In the genomic region with DNA sequence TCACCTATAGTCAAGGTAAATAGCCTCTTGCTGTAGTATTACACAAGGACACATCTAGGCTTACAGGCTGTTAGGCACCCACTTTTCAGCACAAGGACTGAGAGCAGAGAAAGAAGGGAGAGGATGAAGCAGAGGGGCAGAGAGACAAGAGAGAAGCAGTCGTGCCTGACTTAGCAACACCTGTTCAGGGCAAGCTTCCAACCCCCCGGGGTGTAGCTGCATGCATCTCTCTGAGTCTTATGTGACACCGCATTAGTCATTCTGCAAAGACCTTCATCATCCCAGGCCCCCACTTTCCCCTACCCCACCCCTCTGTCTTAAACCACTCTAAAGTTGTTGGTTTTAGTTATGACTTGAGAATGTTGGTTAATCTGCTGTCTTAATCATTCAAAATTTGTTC, we compare ENCODE assay signal across 18 mouse cellular contexts.
"Had no signal": no experiment of that assay in that cellular context is flagged by ENCODE, and none has a peak within 500 bp of the region (broad histone marks: within the 10 kb centered on the region; RNA-seq: fewer than 3 reads in every experiment).

No protein-coding gene starts in this region.

- H3K27ac ChIP-seq: kidney, embryonic 15.5 days; liver, embryonic 13.5 days; midbrain, embryonic 13.5 days; neural tube, embryonic 12.5 days; neural tube, embryonic 15.5 days; stomach, postnatal 0 days had no signal

- H3K36me3 ChIP-seq: kidney, embryonic 15.5 days; liver, embryonic 13.5 days; midbrain, embryonic 13.5 days; neural tube, embryonic 12.5 days; neural tube, embryonic 15.5 days had no signal

- DNase-seq: kidney, adult 2 months; kidney, postnatal 10 days; kidney, postnatal 36 days; liver, embryonic 13.5 days; lung, adult 2 months; lung, postnatal 14 days; lung, postnatal 4 days; right cerebral cortex, adult 18-20 months; right cerebral cortex, postnatal 14 days; right cerebral cortex, postnatal 4 days; thymus, adult 2 months; thymus, postnatal 14 days; thymus, postnatal 4 days had no signal

- ATAC-seq: midbrain, embryonic 13.5 days had no signal

- H3K4me3 ChIP-seq: kidney, embryonic 15.5 days; liver, embryonic 13.5 days; midbrain, embryonic 13.5 days; neural tube, embryonic 12.5 days; neural tube, embryonic 15.5 days had no signal

- H3K9me3 ChIP-seq: kidney, embryonic 15.5 days; liver, embryonic 13.5 days; midbrain, embryonic 13.5 days; neural tube, embryonic 12.5 days; neural tube, embryonic 15.5 days had no signal

- H3K4me2 ChIP-seq: kidney, embryonic 15.5 days; liver, embryonic 13.5 days; midbrain, embryonic 13.5 days; neural tube, embryonic 12.5 days; neural tube, embryonic 15.5 days had no signal

- H3K9ac ChIP-seq: kidney, embryonic 15.5 days; liver, embryonic 13.5 days; midbrain, embryonic 13.5 days; neural tube, embryonic 12.5 days; neural tube, embryonic 15.5 days had no signal

- H3K4me1 ChIP-seq: liver, embryonic 13.5 days had no signal

- H3K27me3 ChIP-seq: kidney, embryonic 15.5 days; midbrain, embryonic 13.5 days; neural tube, embryonic 12.5 days; neural tube, embryonic 15.5 days had no signal
